Mouse (Mus musculus) E14TG2a.4 (cell line): ENCODE measurements at regions not wholly inside any gene's neighbourhood (a gene's known extent, or its start where the extent isn't known, plus 50 kb on each side); places are given as distances from the start of the nearest gene placed in this dataset.
A peak's percentile ranks its signal among the peaks of the same experiment; 100 is the strongest.

Experiments
- H3K27me3 ChIP-seq: 2 replicates; pipeline ENCODE4 v1.6.1; 2014; ENCODE audit warnings: low read length, control low read depth; ENCODE audit not compliant: insufficient read depth
- H3K36me3 ChIP-seq: 2 replicates; pipeline ENCODE4 v1.6.1; 2014; ENCODE audit warnings: low read length, control low read depth; ENCODE audit not compliant: insufficient read depth
- H3K4me1 ChIP-seq: replicated peaks from 2 replicates; pipeline ENCODE4 v1.6.1; 2014; ENCODE audit warnings: low read depth, low read length, control low read depth
- H3K4me3 ChIP-seq: replicated peaks from 2 replicates; pipeline ENCODE4 v1.5.1; 2014; ENCODE audit warnings: mild to moderate bottlenecking, low read length
- H3K9me3 ChIP-seq: 2 replicates; pipeline ENCODE4 v1.6.1; 2014; ENCODE audit warnings: low read length, control low read depth
- CTCF ChIP-seq: conservative IDR thresholded peaks from 2 replicates; pipeline ENCODE4 v1.5.1; 2014; ENCODE audit warnings: low read length
- NANOG ChIP-seq: IDR thresholded peaks from 2 replicates; pipeline ENCODE4 v1.6.1; 2014; ENCODE audit warnings: borderline replicate concordance, low read length, mixed read lengths
- POU5F1 ChIP-seq: IDR thresholded peaks from 2 replicates; pipeline ENCODE4 v1.6.1; 2014; ENCODE audit warnings: low read length, borderline replicate concordance

- H3K4me3 ChIP-seq = no peak overlapping the region
- H3K4me1 ChIP-seq = 0 out of 2 replicates have a peak, but pooled peaks cover 2% of the 10 kb centered on the region
- no peaks in the 10 kb centered on the region for H3K36me3 ChIP-seq
- H3K27me3 ChIP-seq = 0 out of 2 replicates have a peak, but pooled peaks cover 2% of the 10 kb centered on the region
- H3K9me3 ChIP-seq = peaks cover 54% of the 10 kb centered on the region
- peak; percentile 95 for TF ChIP-seq NANOG
- no peak for TF ChIP-seq POU5F1
- no peak for TF ChIP-seq CTCF
Measured at GRCm38 (mm10) chr11:52511831-52512297, 115.6 kb downstream of the 9530068E07Rik start.

GRCm38 (mm10) chr11:52517330-52517729, 121.1 kb downstream of the 9530068E07Rik start:
- Histone ChIP-seq H3K4me3 (no peak overlapping the region), H3K4me1 (no peaks in the 10 kb centered on the region), H3K27me3 (0 out of 2 replicates have a peak, but pooled peaks cover 5% of the 10 kb centered on the region), H3K9me3 (peaks cover 11% of the 10 kb centered on the region), H3K36me3 (no peaks in the 10 kb centered on the region)
- no peak for TF ChIP-seq NANOG
- TF ChIP-seq CTCF = peak; percentile 96

GRCm38 (mm10) chr11:52519877-52520276, 123.6 kb downstream of the 9530068E07Rik start:
- TF ChIP-seq POU5F1 (no peak), NANOG (no peak)
- Histone ChIP-seq H3K27me3 (0 out of 2 replicates have a peak, but pooled peaks cover 3% of the 10 kb centered on the region), H3K36me3 (no peaks in the 10 kb centered on the region), H3K4me1 (no peaks in the 10 kb centered on the region), H3K9me3 (no peaks in the 10 kb centered on the region), H3K4me3 (no peak overlapping the region)

GRCm38 (mm10) chr11:52521879-52522278, 125.7 kb downstream of the 9530068E07Rik start:
- Histone ChIP-seq H3K4me1 (no peaks in the 10 kb centered on the region), H3K9me3 (no peaks in the 10 kb centered on the region), H3K36me3 (no peaks in the 10 kb centered on the region), H3K4me3 (no peak overlapping the region), H3K27me3 (0 out of 2 replicates have a peak, but pooled peaks cover 3% of the 10 kb centered on the region)
- TF ChIP-seq POU5F1 (no peak), CTCF (peak; percentile 76)

- H3K9me3 ChIP-seq = no peaks in the 10 kb centered on the region
- H3K4me3 ChIP-seq = no peak overlapping the region
- TF ChIP-seq POU5F1 (no peak), NANOG (no peak), CTCF (no peak)
- H3K27me3 ChIP-seq = 0 out of 2 replicates have a peak, but pooled peaks cover 3% of the 10 kb centered on the region
- H3K4me1 ChIP-seq = no peaks in the 10 kb centered on the region
- H3K36me3 ChIP-seq = no peaks in the 10 kb centered on the region
Measured at GRCm38 (mm10) chr11:52522384-52522783, 126.2 kb downstream of the 9530068E07Rik start.

GRCm38 (mm10) chr11:52523191-52523590, 127.0 kb downstream of the 9530068E07Rik start:
- Histone ChIP-seq H3K9me3 (no peaks in the 10 kb centered on the region), H3K4me3 (no peak overlapping the region), H3K36me3 (no peaks in the 10 kb centered on the region), H3K27me3 (0 out of 2 replicates have a peak, but pooled peaks cover 3% of the 10 kb centered on the region), H3K4me1 (no peaks in the 10 kb centered on the region)
- TF ChIP-seq CTCF (no peak), POU5F1 (no peak), NANOG (no peak)

- Histone ChIP-seq H3K9me3 (no peaks in the 10 kb centered on the region), H3K4me1 (no peaks in the 10 kb centered on the region), H3K4me3 (no peak overlapping the region), H3K36me3 (no peaks in the 10 kb centered on the region), H3K27me3 (0 out of 2 replicates have a peak, but pooled peaks cover 3% of the 10 kb centered on the region)
- TF ChIP-seq POU5F1 (no peak), NANOG (no peak), CTCF (no peak)
Measured at GRCm38 (mm10) chr11:52523671-52524070, 127.4 kb downstream of the 9530068E07Rik start.

GRCm38 (mm10) chr11:52525446-52525845, 129.2 kb downstream of the 9530068E07Rik start:
- no peak for TF ChIP-seq POU5F1
- no peak for TF ChIP-seq NANOG
- TF ChIP-seq CTCF = no peak

GRCm38 (mm10) chr11:52526306-52526705, 130.1 kb downstream of the 9530068E07Rik start:
- Histone ChIP-seq H3K9me3 (peaks cover 6% of the 10 kb centered on the region; the same call in 1 of the 2 replicates), H3K27me3 (peaks cover 3% of the 10 kb centered on the region), H3K4me1 (no peaks in the 10 kb centered on the region), H3K4me3 (no peak overlapping the region), H3K36me3 (no peaks in the 10 kb centered on the region)
- no peak for TF ChIP-seq POU5F1
- no peak for TF ChIP-seq NANOG
- no peak for TF ChIP-seq CTCF

More at GRCm38 (mm10) chr11:52525446-52525845, 129.2 kb downstream of the 9530068E07Rik start:
- Histone ChIP-seq H3K36me3 (no peaks in the 10 kb centered on the region), H3K4me1 (no peaks in the 10 kb centered on the region), H3K27me3 (no peaks in the 10 kb centered on the region), H3K4me3 (no peak overlapping the region), H3K9me3 (peaks cover 6% of the 10 kb centered on the region; the same call in 1 of the 2 replicates)
